Mouse (Mus musculus) lung, postnatal 25 days (tissue): ENCODE results near the gene Tectb.
A peak's percentile ranks its signal among the peaks of the same experiment; 100 is the strongest.
"Not testable (repeated sequence)": the region's sequence is repeated elsewhere in the genome, so short reads cannot be mapped to it uniquely, and the experiment has no call there.

Source experiments
- DNase-seq: peaks from one replicate; pipeline ENCODE4 v3.0.0; 2022; ENCODE audit warnings: low spot score

The Tectb gene

GRCm38 (mm10) chr19:55165183-55165865 is 15.2 kb upstream of the Tectb start:
- DNase-seq, result no peak

DNA sequence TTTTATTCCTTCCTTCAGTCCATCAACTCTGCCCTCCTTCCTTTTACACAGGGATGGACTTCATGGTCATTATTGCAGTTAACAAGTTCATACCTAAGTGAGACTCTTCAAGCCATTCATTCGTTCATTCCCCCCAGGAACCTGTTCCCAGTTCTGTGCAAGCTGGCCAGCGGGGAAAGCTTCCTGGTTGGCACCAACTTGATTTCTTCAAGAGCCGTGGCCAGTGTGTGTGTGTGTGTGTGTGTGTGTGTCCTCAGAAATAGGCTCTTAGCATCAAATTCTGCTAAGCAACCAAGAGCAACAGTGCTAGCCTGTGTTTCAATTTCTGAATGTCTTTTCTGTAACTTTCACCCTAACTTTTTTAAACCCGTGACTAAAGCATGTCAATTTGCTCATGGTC is 14.6 kb upstream of the Tectb start:
- DNase-seq, result peak; percentile 50

DNA sequence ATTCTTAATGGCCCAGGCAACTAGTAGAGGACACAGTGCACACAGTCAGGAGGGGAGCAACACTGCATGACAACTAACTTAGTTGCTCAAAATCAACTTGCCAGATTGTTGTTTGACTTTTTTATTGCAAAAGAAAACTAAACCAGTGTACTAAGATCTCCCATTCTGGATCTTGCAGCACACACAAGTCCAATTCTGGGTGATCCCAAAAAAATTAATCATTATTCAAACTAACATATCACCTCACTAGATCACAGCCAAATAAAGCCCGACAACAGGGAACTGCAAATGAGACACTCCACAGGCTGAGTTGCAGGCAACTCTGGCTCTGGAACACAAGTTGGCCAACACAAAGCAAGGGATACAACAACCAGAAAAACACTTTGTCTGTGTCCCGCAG is 13.8 kb upstream of the Tectb start:
- no peak for DNase-seq

GRCm38 (mm10) chr19:55167741-55168140 is 12.8 kb upstream of the Tectb start:
- DNase-seq, result no peak

- peak; percentile 83 for DNase-seq
Measured at GRCm38 (mm10) chr19:55168360-55168759, 12.2 kb upstream of the Tectb start.

GRCm38 (mm10) chr19:55169236-55169729 is 11.2 kb upstream of the Tectb start:
- DNase-seq, result not testable (repeated sequence)

- no peak for DNase-seq
Measured at GRCm38 (mm10) chr19:55170399-55170798, 10.1 kb upstream of the Tectb start.

GRCm38 (mm10) chr19:55171585-55171984 is 8.9 kb upstream of the Tectb start:
- DNase-seq, result no peak

GRCm38 (mm10) chr19:55177143-55177542 is 3.4 kb upstream of the Tectb start:
- no peak for DNase-seq

- DNase-seq, result peak; percentile 26
Measured at GRCm38 (mm10) chr19:55184442-55184841, 3.9 kb downstream of the Tectb start.

DNA sequence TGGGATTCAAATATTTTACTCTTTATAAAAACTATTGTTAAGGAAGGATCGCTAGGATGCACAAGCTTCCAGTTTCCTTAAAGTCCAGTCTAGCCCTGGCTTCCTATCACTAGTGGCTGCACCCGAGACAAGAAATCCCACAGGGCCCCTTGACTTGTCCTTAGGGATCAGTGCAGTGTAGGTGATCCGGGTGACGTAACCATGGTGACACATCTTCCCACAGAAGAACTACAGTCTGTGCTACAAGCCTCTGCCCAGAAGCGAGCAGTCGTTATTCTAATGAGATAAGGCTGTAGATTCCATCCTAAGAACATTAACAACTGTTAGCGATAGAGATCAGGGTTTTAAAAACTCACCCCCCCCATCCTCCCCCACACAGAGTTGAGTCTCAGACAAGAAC is 4.5 kb downstream of the Tectb start:
- no peak for DNase-seq

DNA sequence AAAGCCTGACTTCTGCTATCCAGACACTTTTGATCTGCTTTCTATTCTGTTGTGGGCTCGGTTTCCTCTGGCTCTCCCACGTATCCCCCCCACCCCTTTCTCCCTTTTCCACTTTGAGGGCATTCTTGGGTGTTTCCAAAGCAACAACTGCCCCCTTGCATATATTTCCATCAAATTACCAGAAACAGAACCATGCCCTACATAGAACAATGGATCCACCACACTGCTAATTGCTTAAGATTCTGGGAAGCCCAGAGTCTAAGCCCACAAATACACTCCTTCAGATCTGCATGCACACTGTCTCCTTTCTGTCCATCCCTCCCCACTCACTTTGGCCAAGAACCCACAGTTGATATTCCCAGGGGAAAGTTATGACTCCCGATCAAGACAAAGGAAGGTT is 5.1 kb downstream of the Tectb start:
- DNase-seq, result no peak

DNA sequence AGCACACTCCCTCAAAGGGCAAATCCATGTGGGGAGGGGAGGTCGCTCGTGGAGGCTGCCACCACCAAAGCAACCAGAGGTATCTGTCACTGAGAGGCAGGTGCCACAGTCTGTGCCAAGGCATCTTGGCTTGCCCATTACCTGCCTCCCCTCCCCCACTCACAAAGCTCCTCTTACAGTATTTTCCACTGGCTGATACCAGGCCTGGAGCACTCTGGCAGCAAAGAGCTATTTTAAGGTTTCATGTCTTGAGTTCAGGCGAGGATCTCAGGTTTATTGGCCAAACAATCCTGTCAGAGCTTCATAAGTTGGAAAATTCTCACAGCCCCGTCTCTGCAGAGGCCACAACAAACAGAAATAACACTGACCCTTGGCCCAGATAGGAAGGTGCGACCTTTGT is 9.5 kb downstream of the Tectb start:
- no peak for DNase-seq

GRCm38 (mm10) chr19:55191596-55191995 is 11.1 kb downstream of the Tectb start:
- DNase-seq, result no peak

DNA sequence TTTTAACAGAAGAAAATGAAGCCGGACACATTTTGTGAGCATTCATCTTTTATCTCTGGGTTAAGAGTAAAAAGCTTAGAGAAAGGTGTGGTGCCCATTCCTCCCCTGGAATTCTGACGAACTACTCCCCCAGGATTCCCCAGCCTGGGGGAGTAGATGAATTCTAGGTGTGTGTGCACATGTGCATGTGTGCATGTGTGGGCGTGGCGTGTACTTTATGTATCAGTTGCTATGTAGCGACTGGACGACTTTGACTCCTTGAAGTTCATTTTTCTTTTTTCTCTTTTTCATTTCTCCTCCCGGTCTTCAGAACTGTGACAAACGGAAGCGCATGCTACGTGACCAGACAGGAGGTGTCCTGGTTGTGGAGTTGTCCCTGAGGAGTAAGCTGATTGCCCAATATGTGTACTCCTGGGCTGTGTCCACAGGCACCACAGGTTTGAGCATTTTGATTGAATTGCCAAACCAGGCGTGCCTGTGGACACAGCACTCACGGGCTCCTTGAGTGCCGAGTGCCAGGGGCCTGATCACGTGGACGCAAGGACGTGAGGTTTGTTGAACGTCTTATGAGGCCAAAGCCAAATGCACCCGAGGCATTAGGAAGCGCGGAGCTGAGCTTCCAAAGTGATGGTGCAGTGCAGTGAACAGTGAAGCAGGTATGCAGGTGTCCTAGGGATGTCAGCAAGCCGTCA is 11.9 kb downstream of the Tectb start:
- DNase-seq, result peak; percentile 90

GRCm38 (mm10) chr19:55193717-55194394 is 13.3 kb downstream of the Tectb start:
- DNase-seq, result peak; percentile 73

GRCm38 (mm10) chr19:55194520-55195170 is 14.1 kb downstream of the Tectb start:
- DNase-seq, result peak; percentile 58

DNA sequence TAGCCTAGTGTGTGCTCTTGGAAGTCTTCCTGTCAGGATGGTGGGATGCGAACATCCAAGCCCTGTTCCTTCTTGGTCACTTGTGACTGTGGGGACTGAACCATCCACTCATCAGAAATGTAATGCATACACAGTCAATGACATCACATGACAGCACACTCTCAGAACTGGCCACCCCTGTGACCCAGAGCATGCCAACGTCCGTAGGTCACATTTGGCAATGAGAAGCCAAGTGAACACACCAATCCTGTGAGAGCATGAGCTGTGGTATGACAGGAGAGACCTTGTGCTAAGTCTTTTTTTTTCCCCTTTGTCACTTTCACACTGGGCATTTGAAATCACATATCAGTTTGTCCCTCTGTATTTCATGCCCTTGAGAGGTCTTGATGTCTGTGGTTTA is 15.0 kb downstream of the Tectb start:
- DNase-seq, result no peak

- peak; percentile 61 for DNase-seq
Measured at GRCm38 (mm10) chr19:55198303-55198702, 17.8 kb downstream of the Tectb start.

DNA sequence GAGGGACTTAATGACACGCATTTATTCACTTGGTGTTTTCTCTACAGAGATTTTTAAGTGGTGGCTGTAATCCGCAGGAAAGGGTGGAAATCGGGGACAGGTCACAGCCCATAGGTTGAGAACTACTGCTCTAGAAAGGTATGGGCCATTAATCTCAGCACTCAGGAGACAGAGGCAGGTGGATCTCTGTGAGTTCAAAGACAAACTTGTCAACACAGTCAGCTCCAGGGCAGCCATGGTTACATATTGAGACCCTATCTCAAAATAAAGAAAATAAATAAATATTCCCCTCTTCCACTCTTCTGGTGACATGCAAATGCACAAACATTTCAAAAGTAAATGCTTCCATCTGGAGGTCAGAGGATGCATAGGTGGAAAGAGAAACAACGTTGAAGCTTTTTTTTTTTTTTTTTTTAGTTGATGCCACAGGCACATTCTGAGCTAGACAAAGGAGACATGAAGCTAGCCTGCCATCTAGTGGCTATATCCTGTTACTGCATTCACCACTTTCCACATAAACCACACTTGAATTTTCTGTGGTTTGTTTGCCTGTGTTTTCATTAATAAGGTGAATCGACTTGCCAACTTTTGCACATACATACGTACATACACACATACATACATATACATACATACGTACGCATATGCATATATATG is 26.1 kb downstream of the Tectb start:
- peak; percentile 66 for DNase-seq

GRCm38 (mm10) chr19:55207205-55207604 is 26.7 kb downstream of the Tectb start:
- DNase-seq, result no peak
